Mouse (Mus musculus): ENCODE data around the gene Coa3. TPM values are rescaled to one million over a fixed set of nuclear protein-coding genes. Genes with fewer than 3 reads are reported as not detected.

Gene Coa3
- total RNA-seq, 1 experiment = 139 TPM

GRCm38 (mm10) chr11:101324763-101325162 lies 45.8 kb upstream of the Coa3 start, which contains the start of gene Aoc2:
Gene Aoc2, plus strand, starts transcription at chr11:101325063.
- TF ChIP-seq MAFK (IDR thresholded peaks at IDR 0.05; ENCODE audit: insufficient read depth, low read depth, low read length) = no peak
- TF ChIP-seq CHD2 (IDR thresholded peaks at IDR 0.05; ENCODE audit: low read depth, low read length) = no peak
- TF ChIP-seq HCFC1 (IDR thresholded peaks at IDR 0.05; ENCODE audit: borderline replicate concordance, insufficient read depth, low read length) = no peak

GRCm38 (mm10) chr11:101323609-101324008 lies 44.7 kb upstream of the Coa3 start:
- in situ Hi-C loops (cut with MboI; ENCODE audit: low sequenced_read_pairs in 2 of 2, unreplicated experiment in 2 of 2) = no loop called here
- H3K36me3 ChIP-seq (ENCODE audit: control insufficient read depth, insufficient read depth, low read length, poor library complexity, severe bottlenecking) = peaks cover 55% of the 10 kb centered on the region
- H3K9ac ChIP-seq (ENCODE audit: insufficient read depth, low read depth, low read length, poor library complexity, severe bottlenecking) = no peak overlapping the region
- peaks cover 5 to 10% of the 10 kb centered on the region in 2 experiments; a peak in 3 of 4 replicates for H3K4me1 ChIP-seq (ENCODE audit: control insufficient read depth in 2 of 2, insufficient read depth in 2 of 2, low read length in 2 of 2, poor library complexity in 1 of 2)
- no peak overlapping the region for H3K27ac ChIP-seq (ENCODE audit: insufficient read depth, low read depth, low read length, poor library complexity, severe bottlenecking)
- peak; percentile 65 for DNase-seq (ENCODE audit: low read depth, low spot score)
- H3K4me3 ChIP-seq (ENCODE audit: insufficient read depth in 1 of 2, low read depth in 1 of 2, low read length in 2 of 2, poor library complexity in 1 of 2, severe bottlenecking in 1 of 2) = no peak overlapping the region
- no peaks in the 10 kb centered on the region for H3K9me3 ChIP-seq (ENCODE audit: control insufficient read depth, insufficient read depth, low read depth, low read length)
- peak; percentile 68; the same call in 1 of the 2 replicates for TF ChIP-seq ZC3H11A (IDR thresholded peaks at IDR 0.05; ENCODE audit: borderline replicate concordance, low read depth, low read length)
- no peak for TF ChIP-seq HCFC1 (IDR thresholded peaks at IDR 0.05; ENCODE audit: borderline replicate concordance, insufficient read depth, low read length)

More at GRCm38 (mm10) chr11:101324763-101325162, 45.8 kb upstream of the Coa3 start, which contains the start of gene Aoc2:
- in situ Hi-C loops (cut with MboI; ENCODE audit: low sequenced_read_pairs in 2 of 2, unreplicated experiment in 2 of 2) = no loop called here
- H3K36me3 ChIP-seq (ENCODE audit: control insufficient read depth, insufficient read depth, low read length, poor library complexity, severe bottlenecking) = peaks cover 48% of the 10 kb centered on the region
- no peak within 1 kb of the TSS for H3K4me3 ChIP-seq (ENCODE audit: insufficient read depth in 1 of 2, low read depth in 1 of 2, low read length in 2 of 2, poor library complexity in 1 of 2, severe bottlenecking in 1 of 2)
- no peaks in the 10 kb centered on the region for H3K9me3 ChIP-seq (ENCODE audit: control insufficient read depth, insufficient read depth, low read depth, low read length)
- no peak within 1 kb of the TSS for H3K27ac ChIP-seq (ENCODE audit: insufficient read depth, low read depth, low read length, poor library complexity, severe bottlenecking)
- no peak within 1 kb of the TSS for H3K9ac ChIP-seq (ENCODE audit: insufficient read depth, low read depth, low read length, poor library complexity, severe bottlenecking)
- no peak for DNase-seq (ENCODE audit: low read depth, low spot score)
- H3K4me1 ChIP-seq (ENCODE audit: control insufficient read depth in 2 of 2, insufficient read depth in 2 of 2, low read length in 2 of 2, poor library complexity in 1 of 2) = peaks cover 5 to 10% of the 10 kb centered on the region in 2 experiments; a peak in 3 of 4 replicates

- Histone ChIP-seq H3K9me3 (ENCODE audit: control insufficient read depth, insufficient read depth, low read depth, low read length) (no peaks in the 10 kb centered on the region), H3K4me1 (ENCODE audit: control insufficient read depth in 2 of 2, insufficient read depth in 2 of 2, low read length in 2 of 2, poor library complexity in 1 of 2) (no peaks in the 10 kb centered on the region; a peak in 1 of 4 replicates), H3K27ac (ENCODE audit: insufficient read depth, low read depth, low read length, poor library complexity, severe bottlenecking) (peak overlapping the region; percentile 96), H3K4me3 (ENCODE audit: insufficient read depth in 1 of 2, low read depth in 1 of 2, low read length in 2 of 2, poor library complexity in 1 of 2, severe bottlenecking in 1 of 2) (peak overlapping the region; percentile 81 to 91), H3K9ac (ENCODE audit: insufficient read depth, low read depth, low read length, poor library complexity, severe bottlenecking) (peak overlapping the region; percentile 92), H3K36me3 (ENCODE audit: control insufficient read depth, insufficient read depth, low read length, poor library complexity, severe bottlenecking) (peaks cover 27% of the 10 kb centered on the region)
- in situ Hi-C loops (cut with MboI; ENCODE audit: low sequenced_read_pairs in 2 of 2, unreplicated experiment in 2 of 2) = no loop called here
- DNase-seq (ENCODE audit: low read depth, low spot score) = no peak
- TF ChIP-seq ZC3H11A (IDR thresholded peaks at IDR 0.05; ENCODE audit: borderline replicate concordance, low read depth, low read length) = no peak
- TF ChIP-seq MAFK (IDR thresholded peaks at IDR 0.05; ENCODE audit: insufficient read depth, low read depth, low read length) = no peak
- TF ChIP-seq CHD2 (IDR thresholded peaks at IDR 0.05; ENCODE audit: low read depth, low read length) = no peak
These were observed 37.6 kb upstream of the Coa3 start for GRCm38 (mm10) chr11:101316501-101316917.

GRCm38 (mm10) chr11:101315665-101316500 lies 37.0 kb upstream of the Coa3 start, which contains the start of gene Psme3:
Gene Psme3, plus strand, starts transcription at chr11:101316213.
- Histone ChIP-seq H3K36me3 (ENCODE audit: control insufficient read depth, insufficient read depth, low read length, poor library complexity, severe bottlenecking) (peaks cover 22% of the 10 kb centered on the region), H3K4me3 (ENCODE audit: insufficient read depth in 1 of 2, low read depth in 1 of 2, low read length in 2 of 2, poor library complexity in 1 of 2, severe bottlenecking in 1 of 2) (peak within 1 kb of the TSS; percentile 81 to 91), H3K27ac (ENCODE audit: insufficient read depth, low read depth, low read length, poor library complexity, severe bottlenecking) (peak within 1 kb of the TSS; percentile 96), H3K9ac (ENCODE audit: insufficient read depth, low read depth, low read length, poor library complexity, severe bottlenecking) (peak within 1 kb of the TSS; percentile 92), H3K9me3 (ENCODE audit: control insufficient read depth, insufficient read depth, low read depth, low read length) (no peaks in the 10 kb centered on the region), H3K4me1 (ENCODE audit: control insufficient read depth in 2 of 2, insufficient read depth in 2 of 2, low read length in 2 of 2, poor library complexity in 1 of 2) (no peaks in the 10 kb centered on the region; a peak in 1 of 4 replicates)
- in situ Hi-C loops (cut with MboI; ENCODE audit: low sequenced_read_pairs in 2 of 2, unreplicated experiment in 2 of 2) = no loop called here
- peak; percentile 85 for DNase-seq (ENCODE audit: low read depth, low spot score)
- no peak for TF ChIP-seq ZNF384 (IDR thresholded peaks at IDR 0.05; ENCODE audit: low read depth, low read length)
- TF ChIP-seq HCFC1 (IDR thresholded peaks at IDR 0.05; ENCODE audit: borderline replicate concordance, insufficient read depth, low read length) = peak; percentile 84
